Mouse (Mus musculus): ENCODE results near the gene Gpr61.

Gene Gpr61

DNA sequence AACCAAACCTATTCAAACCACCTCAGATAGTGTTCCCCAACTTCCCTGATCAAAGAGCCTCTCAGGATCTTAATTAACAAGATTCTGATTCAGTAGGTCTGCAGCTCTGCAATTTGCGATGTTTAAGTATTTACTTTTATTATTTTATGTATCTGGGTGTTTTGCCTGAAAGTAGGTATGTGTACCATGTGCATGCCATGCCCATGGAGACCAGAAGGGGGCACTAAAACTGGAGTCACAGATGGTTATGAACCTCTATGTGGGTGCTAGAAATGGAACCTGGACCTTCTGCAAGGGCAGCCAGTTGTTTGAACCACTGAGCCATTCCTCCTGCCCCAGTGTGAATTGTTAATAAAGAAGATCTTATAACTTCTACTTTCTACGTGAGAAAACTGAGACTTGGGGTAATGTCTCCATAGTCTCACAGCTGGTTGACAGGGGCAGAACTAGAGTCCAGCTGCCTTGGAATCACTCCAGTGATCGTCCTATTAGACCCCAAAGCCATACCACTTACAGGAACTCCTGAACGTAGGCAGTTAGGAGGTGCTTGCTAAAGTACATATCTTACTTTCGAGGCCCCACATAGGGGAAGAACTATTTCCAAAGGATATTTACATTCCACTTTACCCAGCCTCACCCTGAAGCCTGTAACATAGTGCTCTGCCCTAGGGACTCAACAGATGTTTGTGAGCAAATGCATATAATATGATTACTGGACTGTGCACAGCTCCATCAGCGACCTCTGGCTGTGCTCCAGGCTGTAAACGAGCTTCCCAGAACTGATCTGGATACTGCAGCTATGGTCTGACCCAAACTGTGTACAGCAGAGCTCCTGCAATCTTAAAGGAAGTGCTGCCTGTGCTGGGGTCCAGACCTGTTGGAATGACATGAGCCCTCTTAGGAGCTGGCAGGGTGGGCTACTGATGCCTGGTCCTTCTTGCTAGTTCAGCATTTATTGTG is 24.4 kb upstream of the Gpr61 start:
- DNase-seq = peak; percentile 77

DNA sequence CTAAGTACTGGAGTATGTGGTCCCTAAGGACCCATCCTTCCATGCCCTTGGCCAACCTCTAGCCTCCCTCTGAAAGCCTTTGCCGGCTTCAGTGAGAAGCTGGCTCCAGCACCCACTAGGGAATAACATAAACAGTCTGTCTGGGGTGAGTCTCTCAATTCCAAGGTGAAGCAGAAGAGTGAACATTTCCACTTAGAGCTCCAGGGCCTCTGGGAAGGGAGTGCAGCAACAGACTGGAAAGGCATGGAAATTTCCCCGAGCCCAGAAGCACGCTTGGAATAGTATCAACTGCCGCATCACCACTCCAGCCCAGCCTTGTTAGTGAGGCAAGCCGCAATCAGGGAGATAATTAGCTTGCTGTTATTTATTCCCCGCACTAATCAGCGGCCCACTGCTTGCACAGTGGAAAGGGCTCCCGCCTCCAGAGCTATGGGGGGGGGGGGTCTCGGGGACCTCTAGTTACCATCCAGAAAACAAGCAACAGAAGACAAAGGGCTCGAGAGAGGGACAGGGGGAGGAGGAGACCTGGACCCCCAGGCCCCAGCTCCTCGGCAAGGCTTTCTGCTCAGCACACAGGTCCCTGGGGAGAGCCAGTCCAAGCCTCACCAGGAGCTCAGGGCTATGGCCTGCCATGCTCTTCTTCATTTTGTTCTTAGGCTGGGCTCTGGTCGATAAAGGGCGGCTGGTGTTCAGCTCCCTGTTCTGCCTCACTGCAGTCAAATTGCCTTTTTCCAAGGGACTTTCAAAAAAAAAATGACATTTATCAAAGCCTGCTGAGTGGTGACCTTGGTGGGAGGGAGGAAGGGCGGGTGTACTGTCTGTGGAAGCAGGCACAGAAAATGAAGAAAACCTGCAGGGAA is 20.2 kb upstream of the Gpr61 start:
- peak; percentile 74 for DNase-seq

DNA sequence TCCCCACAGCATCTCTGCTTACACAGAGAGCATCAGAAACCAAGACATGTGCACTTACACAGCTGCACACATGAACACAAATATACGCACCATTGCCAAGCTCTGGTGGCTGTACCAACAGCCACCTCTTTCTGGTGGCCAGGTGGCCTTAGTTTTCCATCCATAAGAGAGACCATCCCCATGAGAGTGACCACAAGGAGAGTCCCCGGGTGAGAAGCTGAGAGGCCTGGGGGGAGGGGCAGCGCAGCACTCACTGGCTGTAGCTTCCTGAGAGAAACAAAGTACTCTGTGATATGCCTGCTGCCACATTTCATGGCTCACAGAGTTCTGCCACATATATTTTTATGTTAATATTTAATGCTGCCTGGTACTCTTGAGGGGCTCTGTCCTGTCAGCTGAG is 14.5 kb upstream of the Gpr61 start:
- DNase-seq = no peak

DNA sequence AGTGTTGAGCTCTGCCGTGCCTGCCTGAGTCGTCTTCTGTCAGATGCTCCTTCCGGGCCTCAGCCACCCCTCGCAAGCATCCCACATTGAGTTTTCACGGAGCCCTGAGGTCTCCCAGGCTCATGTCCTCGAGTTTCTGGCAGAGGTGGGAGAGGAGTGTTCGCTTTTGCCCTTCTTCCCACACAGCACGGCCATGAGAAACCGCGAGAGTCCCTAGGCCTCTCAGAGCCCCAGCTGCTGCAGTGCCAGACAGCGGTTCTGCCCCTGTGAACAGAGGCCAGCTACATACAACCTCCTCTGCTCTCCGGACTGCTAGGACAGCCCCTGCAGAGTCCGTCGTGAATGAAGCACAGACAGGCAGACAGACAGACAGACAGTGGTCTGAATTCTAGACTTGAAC is 12.8 kb upstream of the Gpr61 start:
- peak; percentile 30 for DNase-seq

DNA sequence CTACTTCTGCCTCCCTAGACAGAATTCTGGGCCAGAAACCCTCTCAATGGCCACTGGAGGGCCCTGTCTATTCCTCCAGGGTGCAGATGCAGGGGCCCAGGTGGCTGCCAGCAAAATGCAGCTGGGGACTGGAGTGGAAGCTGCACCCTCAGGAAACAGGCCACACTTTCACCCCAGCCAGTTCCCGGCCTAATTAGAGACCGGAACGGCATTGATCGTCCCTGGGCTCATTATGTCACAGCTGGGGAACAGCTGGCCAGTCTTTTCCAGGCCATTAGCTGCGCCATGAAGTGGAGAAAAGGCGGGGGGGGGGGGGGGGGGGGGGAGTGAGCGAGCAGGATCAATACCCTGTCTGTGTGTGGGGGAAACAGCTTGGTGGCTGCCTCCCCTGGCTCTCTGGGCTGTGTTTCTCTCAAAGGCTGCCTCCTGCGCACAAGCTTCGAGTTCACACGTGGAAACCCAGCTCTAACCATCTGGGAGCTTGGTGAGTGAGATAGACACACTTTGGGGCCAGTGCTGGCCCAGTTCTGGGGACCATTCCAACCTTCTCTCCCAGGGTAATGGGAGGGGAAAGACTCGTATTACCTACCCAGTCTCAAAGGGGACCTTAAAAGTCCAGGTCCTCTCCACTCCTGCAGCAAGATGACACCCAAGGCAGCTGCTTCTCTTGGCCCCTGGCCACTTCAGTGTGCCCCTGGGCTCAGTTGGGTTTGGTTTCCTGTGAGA is 12.0 kb upstream of the Gpr61 start:
- DNase-seq = peak; percentile 84

DNA sequence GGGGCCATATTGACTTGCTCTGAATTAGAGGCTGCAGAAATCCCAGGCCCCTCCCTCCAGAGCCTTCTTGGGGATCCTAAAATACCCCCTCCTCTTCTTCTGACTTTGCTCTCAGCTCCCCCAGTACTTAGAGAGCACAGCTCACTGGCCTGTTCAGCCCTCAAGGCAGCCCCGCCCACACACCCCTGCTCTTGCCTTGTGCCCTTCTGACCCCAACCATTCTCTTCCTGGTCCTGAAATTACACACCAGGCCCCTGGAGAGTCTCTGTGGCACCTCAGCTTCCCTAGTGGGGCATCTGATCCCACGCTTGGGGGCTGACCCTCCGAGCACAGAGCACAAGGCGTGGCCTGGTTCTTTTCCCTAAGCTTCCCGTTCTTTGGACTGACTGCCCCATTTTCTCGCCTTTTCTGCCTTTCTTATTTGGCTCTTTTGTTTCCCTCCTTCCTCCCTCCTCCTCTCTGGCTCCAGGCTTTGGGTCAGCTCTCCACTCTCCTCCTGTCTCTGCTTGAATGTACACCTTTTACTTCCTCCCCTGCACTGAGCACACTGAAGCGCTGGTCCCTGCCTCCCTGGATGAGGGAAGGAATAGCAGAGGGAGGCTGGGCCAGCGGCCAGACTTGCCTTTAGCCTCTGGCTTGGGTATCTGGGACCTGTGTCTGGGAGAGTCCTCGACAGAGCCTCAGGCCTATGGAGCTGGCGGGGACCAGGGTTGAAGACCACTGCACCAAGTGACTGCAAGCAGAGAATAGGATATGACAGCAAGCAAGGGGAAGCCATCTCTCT is 11.0 kb upstream of the Gpr61 start:
- DNase-seq = peak; percentile 38

DNA sequence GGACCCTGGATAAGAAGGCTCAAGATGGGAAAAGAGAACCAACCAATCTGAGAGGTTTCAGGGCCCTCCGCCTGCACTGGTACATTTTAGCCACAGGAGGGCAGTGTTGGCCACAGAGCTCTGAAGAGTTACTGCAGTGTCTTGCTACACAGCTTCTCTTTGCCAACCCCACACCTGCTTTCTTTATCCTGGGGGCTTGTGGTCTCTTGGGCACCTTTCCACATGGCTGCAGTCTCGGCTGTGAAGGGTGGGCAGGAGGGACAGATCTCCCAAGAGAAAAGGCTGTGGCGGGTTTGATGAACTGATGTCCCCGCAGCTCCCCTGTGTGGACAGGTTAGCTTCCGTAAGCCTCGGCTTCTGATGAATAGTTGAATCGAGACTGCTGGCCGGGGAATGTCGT is 10.1 kb upstream of the Gpr61 start:
- peak; percentile 87 for DNase-seq

DNA sequence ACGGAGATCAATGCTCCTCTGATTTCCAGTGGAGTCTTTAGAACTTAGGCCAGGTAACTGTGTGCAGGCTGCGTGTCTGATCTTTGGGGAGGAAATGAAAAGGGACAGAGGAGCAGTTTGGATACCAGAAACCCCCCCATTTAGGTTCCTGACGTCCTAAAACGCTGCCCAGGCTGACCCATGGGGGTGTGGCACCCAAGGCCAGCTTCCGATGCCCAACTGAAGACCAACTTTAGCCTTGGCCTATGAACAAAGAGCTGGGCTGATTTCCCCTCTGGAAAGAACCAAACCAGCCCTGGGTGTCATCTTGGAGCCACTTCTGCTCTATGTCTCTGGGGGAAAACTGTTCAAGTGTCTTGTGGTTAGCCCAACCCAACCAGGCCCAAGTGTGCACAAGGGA is 9.4 kb upstream of the Gpr61 start:
- DNase-seq = no peak

DNA sequence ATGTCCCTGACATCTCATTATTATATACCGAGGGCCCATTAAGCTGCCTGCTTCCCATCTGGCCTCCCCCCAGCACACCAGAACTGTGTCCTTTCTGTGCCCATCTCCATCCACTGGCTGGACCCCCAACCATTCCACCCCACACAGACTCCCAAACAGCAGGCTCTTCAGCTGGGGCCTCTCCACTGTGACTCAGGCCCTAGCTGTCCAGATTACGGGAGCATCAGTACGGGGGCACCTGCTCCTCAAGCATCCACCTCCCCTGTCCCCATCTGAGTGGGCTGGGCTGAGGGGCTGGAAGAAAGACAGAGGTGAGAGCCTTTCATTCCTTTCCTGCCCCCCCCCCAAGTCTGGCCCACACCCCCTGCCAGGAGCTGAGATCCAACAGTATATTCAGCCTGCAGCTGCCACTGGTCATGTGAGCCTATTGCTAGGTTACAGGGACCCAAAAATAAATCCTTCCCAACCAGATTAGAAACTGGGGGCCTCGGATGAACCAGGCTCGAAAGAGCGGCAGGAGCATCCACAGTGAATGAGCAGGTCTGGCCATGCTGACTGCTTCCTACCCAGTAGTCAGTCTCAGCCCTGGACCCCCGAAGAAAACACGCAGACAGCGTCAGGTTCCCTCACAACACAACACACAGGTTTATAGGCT is 3.8 kb upstream of the Gpr61 start:
- DNase-seq = no peak

DNA sequence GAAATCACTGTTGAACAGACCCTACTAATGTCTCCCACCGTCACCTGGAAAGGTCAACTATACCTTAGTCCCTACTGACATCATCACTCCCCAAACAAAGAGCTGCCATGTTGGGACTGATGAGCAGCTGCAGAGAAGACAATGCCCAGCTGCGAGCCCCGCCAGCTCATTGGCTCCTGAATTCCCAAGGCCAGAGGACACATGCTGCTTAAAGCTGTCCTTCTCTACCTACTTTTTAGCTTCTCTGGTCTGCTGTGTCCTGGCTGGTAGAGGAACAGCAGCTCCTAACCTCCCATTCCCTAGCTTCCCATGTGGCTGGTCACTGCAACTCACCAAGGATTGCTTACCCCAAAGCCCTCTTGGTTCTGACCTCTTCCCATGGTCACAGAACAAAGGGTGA is 2.4 kb downstream of the Gpr61 start:
- no peak for DNase-seq

DNA sequence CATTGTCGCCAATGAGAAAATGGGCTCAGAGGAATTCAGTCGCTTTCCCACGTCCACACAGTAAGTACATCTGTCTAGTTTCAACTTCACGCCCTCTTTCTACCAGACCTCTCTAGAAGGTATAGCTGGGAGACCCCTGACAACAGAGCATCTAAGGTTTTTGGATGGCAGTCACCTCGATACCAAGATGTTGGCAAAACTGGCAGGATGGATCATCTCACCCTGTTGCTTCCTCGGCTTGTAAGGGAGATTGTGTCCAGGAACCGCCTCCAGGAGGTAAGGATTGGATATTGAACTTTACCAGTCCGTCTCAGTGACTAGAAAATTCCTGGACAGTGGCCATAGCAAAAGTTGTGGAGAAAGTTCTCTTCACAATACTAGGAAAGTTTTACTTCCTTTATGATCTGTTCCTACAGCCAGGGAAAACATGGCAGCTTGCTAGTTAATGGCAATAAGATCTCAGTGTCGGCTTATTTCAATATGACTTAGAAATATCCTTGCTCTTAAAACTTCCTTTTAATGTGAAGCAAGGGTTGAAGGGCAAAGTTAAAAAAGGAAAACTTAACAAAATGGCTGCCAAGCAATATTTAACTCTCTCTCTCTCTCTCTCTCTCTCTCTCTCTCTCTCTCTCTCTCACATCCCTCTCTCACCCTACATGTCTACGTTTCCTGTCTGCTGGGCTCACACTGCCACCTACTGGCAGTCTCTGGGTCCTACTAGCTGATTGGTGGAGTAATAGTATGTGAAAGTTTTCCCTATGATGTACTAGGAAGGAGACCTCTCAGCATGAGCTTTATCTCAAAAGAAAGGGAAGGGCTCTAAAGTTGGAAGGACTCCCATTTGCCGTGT is 7.1 kb downstream of the Gpr61 start:
- peak; percentile 95 for DNase-seq

DNA sequence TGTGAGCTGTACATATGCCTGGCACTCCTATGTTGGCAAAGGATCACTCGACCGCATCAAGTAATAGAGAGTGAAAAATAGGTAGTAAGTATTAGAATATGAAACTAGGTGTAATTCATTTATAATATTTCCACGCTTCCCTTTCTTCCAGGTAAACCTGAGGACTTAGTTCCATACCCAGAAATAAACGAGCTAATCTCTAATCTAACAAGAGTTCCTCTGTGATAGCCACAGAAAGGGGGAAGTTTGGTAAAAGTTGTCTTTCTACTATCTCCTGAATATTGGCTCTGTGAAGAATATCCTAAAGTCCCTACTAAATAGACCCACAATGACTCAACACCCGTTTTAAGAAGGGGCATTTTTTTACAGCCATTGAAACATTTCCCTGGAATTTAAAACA is 8.0 kb downstream of the Gpr61 start:
- no peak for DNase-seq

DNA sequence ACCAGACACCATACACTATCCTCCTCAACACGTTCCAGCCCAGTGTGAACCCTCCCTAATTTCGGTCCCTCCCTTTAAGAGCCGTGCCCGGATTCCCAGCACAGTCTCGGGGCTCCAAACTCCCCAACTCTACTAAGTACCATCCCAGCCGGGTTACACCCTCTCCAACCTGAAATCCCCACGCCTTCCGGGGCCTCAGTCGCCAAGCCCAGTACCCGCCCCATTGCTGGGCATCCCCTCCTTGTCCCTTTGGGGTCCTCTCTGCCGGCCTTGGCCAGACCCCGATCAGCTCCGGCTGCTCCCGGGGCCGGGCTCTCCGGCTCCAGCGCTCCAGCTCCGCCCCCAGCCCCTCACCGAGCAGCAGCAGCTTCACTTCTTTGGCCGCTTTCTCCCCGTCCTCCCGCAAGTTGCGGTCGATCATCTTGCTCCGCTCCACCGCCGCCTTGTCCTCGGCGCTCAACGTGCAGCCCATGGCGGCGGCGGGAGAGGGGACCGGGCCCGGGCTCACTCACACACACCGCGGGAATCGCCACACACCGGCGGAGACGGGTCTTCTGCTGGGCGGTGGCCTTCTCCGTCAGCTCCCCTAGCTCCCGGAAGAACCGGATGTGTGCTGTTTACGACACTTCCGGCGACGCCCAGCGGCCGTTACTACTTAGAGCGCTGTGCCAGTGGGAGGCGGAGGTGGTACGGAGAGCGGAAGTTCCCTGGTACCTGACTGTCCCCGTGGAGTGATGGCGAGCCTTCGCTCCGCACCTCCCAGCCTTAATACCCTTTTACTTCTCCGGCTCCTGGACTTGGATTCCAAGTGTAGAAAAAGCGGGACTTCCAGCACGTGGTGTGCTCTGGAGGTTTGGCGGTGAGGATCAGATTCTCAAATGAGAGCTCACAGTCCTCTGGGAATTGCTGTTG is 8.9 kb downstream of the Gpr61 start, which contains the start of gene Gnai3:
TSS of gene Gnai3 (minus strand) at position 613 of the 912 bp plus-strand sequence.
- peak; percentile 95 for DNase-seq

DNA sequence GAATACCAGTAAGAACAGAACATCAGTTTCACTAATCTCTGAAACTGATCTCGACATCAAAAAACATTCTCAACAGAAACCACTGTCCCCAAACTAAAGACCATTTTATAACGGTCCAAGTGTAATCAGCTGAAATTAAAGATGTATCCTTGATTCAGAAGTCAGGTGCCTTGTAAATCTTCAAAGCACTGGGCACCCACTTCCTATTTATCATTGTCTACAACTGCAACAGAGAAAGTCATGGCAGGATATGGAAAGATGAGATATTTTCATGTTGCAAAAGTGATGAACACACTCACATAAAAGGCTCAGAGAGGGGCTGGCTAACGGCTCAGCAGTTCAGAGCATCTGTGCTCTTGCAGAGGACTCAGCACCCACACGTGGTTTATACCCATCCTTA is 13.9 kb downstream of the Gpr61 start:
- DNase-seq = no peak

DNA sequence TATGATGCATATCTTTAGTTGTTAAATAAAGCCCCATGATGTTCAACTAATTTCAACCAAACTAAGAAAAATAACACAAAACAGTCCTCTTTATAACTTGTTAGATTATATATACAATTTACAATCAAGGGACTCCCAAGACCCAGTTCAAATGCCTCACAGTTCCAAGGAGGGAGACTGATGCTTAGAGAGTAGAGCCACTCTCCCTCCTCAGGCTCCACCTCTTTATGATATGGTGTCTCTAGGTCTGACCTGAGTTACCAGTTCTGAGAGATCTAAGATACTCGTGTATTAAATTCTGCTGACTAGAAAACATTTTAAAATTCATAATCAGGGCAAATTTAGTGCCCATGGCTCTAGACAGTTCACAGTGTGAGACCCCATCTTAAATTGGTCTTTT is 15.6 kb downstream of the Gpr61 start:
- no peak for DNase-seq

DNA sequence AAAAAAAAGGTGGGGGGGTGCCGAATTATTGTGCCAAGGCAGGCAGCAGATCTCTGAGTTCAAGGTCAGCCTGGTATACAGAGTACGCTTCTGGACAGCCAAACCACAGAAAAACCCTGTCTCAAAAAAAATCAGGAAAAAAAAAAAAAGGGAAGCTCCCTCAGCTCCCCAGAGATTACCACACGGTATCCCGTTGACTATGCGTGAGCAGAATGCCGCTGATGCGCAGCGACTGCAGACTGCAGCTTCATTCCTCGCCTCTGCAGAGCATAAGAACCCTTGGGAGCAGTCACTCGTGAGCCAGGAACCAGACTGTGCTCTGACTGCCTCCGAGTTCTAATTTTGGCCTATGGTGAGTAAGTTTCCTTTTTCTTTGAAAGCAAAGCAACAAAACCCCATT is 20.0 kb downstream of the Gpr61 start:
- no peak for DNase-seq

DNA sequence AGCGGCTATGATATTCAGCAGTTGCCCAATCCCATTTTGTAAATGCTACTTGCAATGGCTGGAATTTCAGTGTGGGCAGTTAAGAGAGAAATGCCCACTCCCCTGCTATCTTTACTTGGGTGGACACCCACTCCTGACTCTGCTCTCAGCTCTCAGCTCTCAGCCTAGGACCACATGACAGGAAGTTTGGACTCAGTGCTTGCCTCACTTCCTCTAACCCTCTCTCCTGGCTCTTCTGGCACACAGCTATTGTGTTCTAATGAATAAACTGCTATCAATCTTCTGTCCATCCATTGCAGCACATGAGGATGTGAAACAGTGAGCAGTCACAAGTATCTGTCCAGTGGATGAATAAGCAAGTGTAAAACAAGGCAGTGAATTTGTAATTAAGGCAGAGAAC is 22.2 kb downstream of the Gpr61 start:
- no peak for DNase-seq

DNA sequence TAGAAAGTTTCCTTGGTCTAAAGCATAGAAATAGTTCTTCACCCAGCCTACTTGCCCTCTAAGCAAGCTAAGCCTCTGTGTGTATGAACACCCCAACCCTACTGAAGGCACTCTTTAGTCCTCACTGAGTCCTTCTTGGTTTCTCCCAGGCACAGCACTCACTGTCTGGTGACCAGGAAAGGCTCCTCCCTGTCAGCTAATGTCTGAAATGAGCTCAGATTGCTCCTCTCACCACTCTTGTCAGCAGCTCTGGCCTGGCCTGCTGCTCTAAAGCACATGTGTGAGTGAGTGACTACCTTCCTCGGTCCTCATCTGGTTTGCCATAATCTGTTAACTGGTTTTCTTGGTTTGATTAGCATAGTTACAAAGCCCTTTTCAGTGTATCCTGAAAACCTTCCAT is 22.9 kb downstream of the Gpr61 start:
- no peak for DNase-seq

DNA sequence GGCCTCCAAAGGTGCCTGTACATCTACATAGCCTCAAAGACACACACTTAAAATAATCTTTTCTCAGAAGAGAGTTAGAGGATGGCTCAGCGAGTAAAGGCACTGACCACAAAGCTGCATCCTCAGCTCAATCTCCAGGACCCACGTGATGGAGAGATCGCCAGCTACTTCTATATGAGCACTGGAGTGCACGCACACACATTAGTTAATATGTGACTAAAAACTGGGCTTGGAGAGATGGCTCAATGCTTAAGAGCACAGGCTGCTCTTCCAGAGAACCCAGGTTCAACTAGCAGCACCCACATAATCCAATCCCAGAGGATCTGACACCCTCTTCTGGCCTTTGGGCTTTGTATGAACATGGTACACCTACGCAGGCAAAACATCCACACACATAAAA is 23.5 kb downstream of the Gpr61 start:
- peak; percentile 38 for DNase-seq

DNA sequence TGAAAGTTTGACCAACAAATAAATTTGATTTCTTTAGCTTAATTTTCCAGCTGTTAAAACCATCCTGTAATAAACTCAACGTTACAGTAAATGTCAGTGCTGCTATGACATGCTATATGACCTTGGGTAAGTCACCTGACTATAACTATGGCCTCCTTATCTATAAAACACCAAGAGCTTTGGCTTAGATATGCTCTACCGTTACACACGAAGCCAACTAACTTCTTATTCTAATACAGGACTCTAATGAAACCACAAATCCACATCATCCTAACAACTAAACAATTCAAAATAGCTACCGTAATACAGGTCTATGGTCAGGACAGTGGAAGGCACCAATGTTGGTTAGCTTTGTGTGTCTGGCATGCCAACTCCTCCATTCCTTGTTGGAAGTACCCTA is 24.9 kb downstream of the Gpr61 start:
- no peak for DNase-seq

Measured in kidney, postnatal 10 days (tissue).